Mouse (Mus musculus) heart, postnatal 0 days (tissue): ENCODE data around the gene Mctp1. TPM values are rescaled to one million over a fixed set of nuclear protein-coding genes. Genes with fewer than 3 reads are reported as not detected.
A peak's percentile ranks its signal among the peaks of the same experiment; 100 is the strongest.

Source experiments
- ATAC-seq: fragments of 200-750 bp; cut with Nextera tagmentation; 2 replicates; pipeline ENCODE4 v1.8.0; 2017; ENCODE audit warnings: low read depth, moderate number of reproducible peaks, moderate library complexity; ENCODE audit not compliant: insufficient read depth
- DNase-seq: peaks from one replicate; pipeline ENCODE4 v3.0.0-alpha.2; 2016; ENCODE audit warnings: low spot score
- H3K27ac ChIP-seq: fragments of 300-500 bp; sonication (generic); 2 replicates; pipeline ENCODE4 v1.5.1; 2014; ENCODE audit warnings: low read depth, mild to moderate bottlenecking
- H3K27me3 ChIP-seq: fragments of 300-500 bp; sonication (generic); 2 replicates; pipeline ENCODE4 v1.6.1; 2014; ENCODE audit warnings: low read length, mixed read lengths; ENCODE audit not compliant: control insufficient read depth, insufficient read depth
- H3K36me3 ChIP-seq: fragments of 300-500 bp; sonication (generic); replicated peaks from 2 replicates; pipeline ENCODE4 v1.6.1; 2014; ENCODE audit warnings: low read length, mixed read lengths; ENCODE audit not compliant: control insufficient read depth, insufficient read depth
- H3K4me1 ChIP-seq: fragments of 300-500 bp; sonication (generic); 2 replicates; pipeline ENCODE4 v1.6.1; 2014; ENCODE audit warnings: antibody characterized with exemption; ENCODE audit not compliant: control insufficient read depth, insufficient read depth
- H3K4me2 ChIP-seq: fragments of 300-500 bp; sonication (generic); 2 replicates; pipeline ENCODE4 v1.6.1; 2014; ENCODE audit warnings: low read depth, mild to moderate bottlenecking, low read length, moderate library complexity
- H3K4me3 ChIP-seq: fragments of 300-500 bp; sonication (generic); 2 replicates; pipeline ENCODE4 v1.5.1; 2014; ENCODE audit warnings: low read depth, low read length
- H3K9ac ChIP-seq: fragments of 300-500 bp; sonication (generic); replicated peaks from 2 replicates; pipeline ENCODE4 v1.6.1; 2014; ENCODE audit warnings: low read depth, low read length, mixed read lengths
- H3K9me3 ChIP-seq: fragments of 300-500 bp; sonication (generic); replicated peaks from 2 replicates; pipeline ENCODE4 v1.6.1; 2016; ENCODE audit warnings: low read length; ENCODE audit not compliant: control insufficient read depth
- CTCF ChIP-seq: IDR thresholded peaks from 2 replicates; pipeline ENCODE4 v1.5.1; 2016; ENCODE audit warnings: antibody characterized with exemption, control low read depth, low read depth
- EP300 ChIP-seq: IDR thresholded peaks from 2 replicates; pipeline ENCODE4 v1.6.1; 2016; ENCODE audit warnings: antibody characterized with exemption, low read depth
- WGBS: fragments of 180-500 bp; shearing (Covaris S2); extraction: QIAGEN DNeasy Blood & Tissue Kit; methylation state at CpG from one replicate; pipeline ENCODE4 v1.1.7; 2014; 5-methylcytosine and 5-hydroxymethylcytosine counted together
- polyA plus RNA-seq: library from polyadenylated mRNA; unstranded; fragments of >200 nt; fragmentation: Nextera tagmentation; extraction: Ambion mirVana; gene quantifications from 2 replicates; pipeline ENCODE4 v1.2.1, GENCODE M21; 2015
- total RNA-seq: library from RNA; depleted of rRNA; stranded (reverse); fragments of >200 nt; gene quantifications from 2 replicates; pipeline ENCODE4 v1.2.3, GENCODE M21; 2014; ENCODE audit warnings: low replicate concordance

Mctp1 gene
- total and polyA plus RNA-seq, 2 experiments from 2014 or later, result 0.34 TPM; not detected in 1

DNA sequence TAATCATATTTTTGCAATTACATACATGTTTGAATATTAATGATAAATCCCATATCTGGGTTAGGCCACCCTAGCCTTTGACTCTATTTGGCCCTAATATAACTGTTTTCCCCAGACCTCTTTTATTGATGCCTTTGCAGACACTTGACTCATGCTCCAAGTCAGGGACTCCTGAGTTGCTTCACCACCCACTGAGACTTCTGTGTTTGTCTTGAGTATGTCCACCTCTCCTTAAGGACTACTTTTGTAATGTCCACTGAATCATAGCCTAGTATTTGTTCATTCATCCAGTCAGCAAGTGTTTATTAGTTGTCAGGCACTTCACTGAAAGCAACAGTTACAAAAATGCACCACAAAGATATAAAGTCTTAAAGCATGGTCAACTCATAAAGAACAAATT lies 235.8 kb downstream of the Mctp1 start:
- no peak overlapping the region for H3K27ac ChIP-seq
- no peaks in the 10 kb centered on the region for H3K27me3 ChIP-seq
- TF ChIP-seq EP300, result no peak
- no peak for TF ChIP-seq CTCF
- no peak overlapping the region for H3K4me3 ChIP-seq
- ATAC-seq (no peak), DNase-seq (no peak)
- H3K4me1 ChIP-seq, result no peaks in the 10 kb centered on the region
- H3K36me3 ChIP-seq, result no peaks in the 10 kb centered on the region
- no peak overlapping the region for H3K4me2 ChIP-seq
- no peak overlapping the region for H3K9ac ChIP-seq
- no peaks in the 10 kb centered on the region for H3K9me3 ChIP-seq

DNA sequence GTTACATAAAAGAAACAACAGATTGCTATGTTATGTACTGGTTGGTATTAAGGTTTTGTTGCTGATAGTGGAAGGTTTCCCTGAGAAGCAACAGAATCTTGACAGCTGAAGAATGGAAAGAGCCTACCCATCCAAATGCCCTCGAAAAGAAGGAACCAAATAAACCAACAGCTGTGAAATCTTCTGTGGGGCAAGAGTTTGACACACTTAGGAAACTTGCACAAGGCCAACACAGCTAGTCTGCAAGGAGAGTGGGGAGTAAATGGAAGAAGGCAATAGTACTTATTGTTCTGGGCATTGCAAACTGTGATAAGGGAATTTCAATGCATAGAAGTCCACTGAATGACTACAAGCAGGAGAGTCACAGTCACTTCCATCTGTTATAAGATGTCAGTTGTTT lies 236.2 kb downstream of the Mctp1 start:
- no peak overlapping the region for H3K4me3 ChIP-seq
- no peaks in the 10 kb centered on the region for H3K36me3 ChIP-seq
- no peak for TF ChIP-seq CTCF
- TF ChIP-seq EP300, result no peak
- no peak for DNase-seq
- WGBS, result 21% methylated on average over 1 of the region's 1 CpGs
- ATAC-seq, result no peak
- no peaks in the 10 kb centered on the region for H3K4me1 ChIP-seq
- no peak overlapping the region for H3K9ac ChIP-seq
- no peak overlapping the region for H3K27ac ChIP-seq
- no peak overlapping the region for H3K4me2 ChIP-seq
- H3K27me3 ChIP-seq, result no peaks in the 10 kb centered on the region
- H3K9me3 ChIP-seq, result no peaks in the 10 kb centered on the region

DNA sequence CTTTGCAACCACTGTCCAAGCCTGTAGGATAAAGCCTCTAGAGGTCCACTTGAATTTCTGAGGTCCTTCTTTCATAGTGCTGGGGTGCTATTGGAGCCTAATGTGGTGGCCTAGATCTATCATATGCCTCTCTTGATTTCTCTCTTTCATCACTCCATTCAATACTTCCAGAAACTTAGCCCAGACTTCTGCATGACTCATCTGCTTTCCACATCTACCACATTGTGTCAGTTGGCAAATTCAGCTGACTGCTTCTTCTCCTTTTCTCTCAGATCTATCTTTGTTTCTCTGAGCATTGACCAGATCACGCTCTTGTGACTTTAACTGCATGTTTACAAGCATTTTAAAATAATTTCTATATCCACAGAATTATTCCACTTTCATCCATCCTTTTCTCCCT lies 249.4 kb downstream of the Mctp1 start:
- ATAC-seq, result no peak
- H3K9me3 ChIP-seq, result no peaks in the 10 kb centered on the region
- no peak overlapping the region for H3K4me3 ChIP-seq
- no peak overlapping the region for H3K4me2 ChIP-seq
- no peaks in the 10 kb centered on the region for H3K36me3 ChIP-seq
- WGBS, result 76% methylated on average over 1 of the region's 1 CpGs
- no peak for DNase-seq
- no peak overlapping the region for H3K9ac ChIP-seq
- no peak overlapping the region for H3K27ac ChIP-seq
- no peaks in the 10 kb centered on the region for H3K27me3 ChIP-seq
- TF ChIP-seq CTCF (no peak), EP300 (no peak)
- H3K4me1 ChIP-seq, result no peaks in the 10 kb centered on the region

DNA sequence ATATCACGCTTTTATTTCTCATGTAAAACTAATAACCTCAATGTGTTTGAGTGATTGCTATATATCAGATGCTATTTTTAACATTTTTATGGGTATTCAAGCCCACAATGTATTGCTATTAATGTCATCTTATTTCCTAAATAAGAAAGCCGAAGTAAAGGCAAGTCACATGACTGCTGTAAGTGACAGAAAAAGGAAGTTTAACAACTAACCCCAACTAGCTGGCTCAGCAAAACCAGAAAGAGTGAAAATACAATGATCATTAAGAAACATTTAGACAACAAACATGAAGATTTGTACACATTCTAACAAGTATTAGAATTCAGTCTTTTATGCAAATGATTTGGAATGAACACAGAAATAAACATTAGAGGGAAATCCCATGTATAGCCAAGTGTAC lies 253.9 kb downstream of the Mctp1 start:
- no peaks in the 10 kb centered on the region for H3K4me1 ChIP-seq
- DNase-seq (no peak), ATAC-seq (no peak)
- H3K27ac ChIP-seq, result no peak overlapping the region
- no peaks in the 10 kb centered on the region for H3K9me3 ChIP-seq
- 54% methylated on average over 2 of the region's 2 CpGs for WGBS
- no peak overlapping the region for H3K4me3 ChIP-seq
- no peak overlapping the region for H3K9ac ChIP-seq
- TF ChIP-seq CTCF, result no peak
- TF ChIP-seq EP300, result no peak
- H3K4me2 ChIP-seq, result no peak overlapping the region
- no peaks in the 10 kb centered on the region for H3K36me3 ChIP-seq
- H3K27me3 ChIP-seq, result no peaks in the 10 kb centered on the region

DNA sequence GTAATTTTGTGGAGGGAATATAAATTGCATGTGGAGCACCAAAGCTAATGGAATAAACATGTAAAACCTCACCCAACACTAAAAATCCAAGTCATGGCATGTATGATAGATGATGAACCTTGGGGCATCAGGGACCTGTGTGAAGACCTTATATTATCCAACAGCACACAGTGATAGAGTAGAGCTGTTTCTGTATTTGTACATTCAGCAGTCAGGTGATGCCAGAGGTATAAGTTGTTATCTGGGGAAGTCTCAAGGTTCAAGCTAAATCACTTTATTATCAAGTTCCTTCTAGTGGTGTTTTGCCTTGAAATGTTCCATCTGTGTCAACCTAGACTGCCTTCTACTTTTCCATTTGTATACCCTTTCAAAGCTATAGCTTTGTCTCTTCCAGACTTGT lies 275.2 kb downstream of the Mctp1 start:
- Histone ChIP-seq H3K27me3 (no peaks in the 10 kb centered on the region), H3K27ac (no peak overlapping the region), H3K4me1 (no peaks in the 10 kb centered on the region), H3K9me3 (no peaks in the 10 kb centered on the region), H3K9ac (no peak overlapping the region), H3K36me3 (no peaks in the 10 kb centered on the region), H3K4me2 (no peak overlapping the region), H3K4me3 (no peak overlapping the region)
- TF ChIP-seq EP300 (no peak), CTCF (no peak)
- no peak for DNase-seq
- ATAC-seq, result no peak

DNA sequence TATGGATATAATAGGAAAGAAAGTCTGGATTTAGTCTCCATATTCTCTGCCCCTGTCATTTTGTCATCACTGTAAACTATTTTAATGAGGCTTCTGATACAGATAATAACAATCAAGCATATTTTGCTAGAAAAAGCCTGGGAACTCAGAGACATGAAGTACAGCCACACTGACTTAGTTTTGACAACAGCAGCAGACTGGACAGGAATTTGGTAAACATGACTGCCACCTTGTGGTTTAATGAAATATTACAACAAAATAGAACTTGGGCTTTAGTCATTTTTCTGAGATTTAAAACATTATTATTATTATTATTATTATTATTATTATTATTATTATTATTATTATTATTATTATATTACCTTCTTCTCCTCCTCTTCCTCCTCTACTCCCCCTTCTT lies 297.0 kb downstream of the Mctp1 start:
- Histone ChIP-seq H3K4me2 (no peak overlapping the region), H3K9me3 (no peaks in the 10 kb centered on the region), H3K4me3 (no peak overlapping the region), H3K27ac (no peak overlapping the region), H3K4me1 (no peaks in the 10 kb centered on the region), H3K36me3 (no peaks in the 10 kb centered on the region), H3K27me3 (no peaks in the 10 kb centered on the region), H3K9ac (no peak overlapping the region)
- ATAC-seq, result no peak
- peak; percentile 39 for DNase-seq
- no peak for TF ChIP-seq EP300
- TF ChIP-seq CTCF, result peak; percentile 53
